Mouse (Mus musculus) olfactory bulb, adult 2 months (tissue): ENCODE measurements around the gene Tatdn2.

ENCODE experiments used
- CTCF ChIP-seq: fragments of 200-500 bp; IDR thresholded peaks from 2 replicates; pipeline ENCODE4 v1.5.1; 2012; ENCODE audit warnings: low read depth, mild to moderate bottlenecking, low read length, moderate library complexity; ENCODE audit not compliant: insufficient read depth
- POLR2A ChIP-seq: fragments of 200-500 bp; IDR thresholded peaks from 2 replicates; pipeline ENCODE4 v1.6.1; 2012; ENCODE audit warnings: mild to moderate bottlenecking, low read depth, low read length, moderate library complexity; ENCODE audit not compliant: insufficient read depth

- TF ChIP-seq CTCF, result no peak
- no peak for TF ChIP-seq POLR2A
Observed at GRCm38 (mm10) chr6:113664305-113664704, 32.5 kb upstream of the Tatdn2 start.
